Mouse (Mus musculus) ovary, adult 18-20 months (tissue): ENCODE data around the gene Lrrc74a.

Experiments
- DNase-seq: peaks from one replicate; pipeline ENCODE4 v3.0.0; 2022; ENCODE audit warnings: low spot score, mixed read lengths

The Lrrc74a gene

DNA sequence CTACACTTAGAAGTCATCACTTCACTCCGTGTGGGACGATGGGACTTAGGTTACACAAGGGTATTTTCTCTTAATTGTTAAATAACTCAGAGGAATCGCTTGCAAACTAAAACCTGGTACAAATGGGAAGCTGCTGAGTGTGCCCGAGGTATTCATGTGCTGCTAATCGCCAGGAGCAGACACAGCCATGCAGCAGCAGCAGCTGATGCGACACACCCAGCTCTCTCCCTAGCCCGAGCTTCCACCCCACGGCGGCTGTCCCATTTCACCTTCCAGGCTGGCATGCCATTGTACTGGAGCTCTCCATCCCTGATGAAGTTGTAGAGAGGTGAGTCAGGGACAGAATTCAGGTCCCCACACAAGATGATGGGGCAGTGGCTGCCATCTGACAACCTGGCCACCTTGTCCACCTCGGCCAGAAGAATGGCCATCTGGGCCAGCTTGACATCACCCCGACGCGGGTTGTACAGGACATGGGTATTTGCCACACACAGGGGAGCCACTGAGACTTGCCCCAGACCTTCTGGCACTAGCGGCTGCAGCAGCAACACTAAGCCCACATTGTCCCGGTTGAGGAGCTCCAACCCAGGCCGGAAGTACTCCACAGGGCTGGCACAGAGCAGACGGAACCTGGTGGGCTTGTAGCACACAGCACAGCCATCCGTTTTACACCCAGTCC lies 14.1 kb upstream of the Lrrc74a start:
- no peak for DNase-seq

DNA sequence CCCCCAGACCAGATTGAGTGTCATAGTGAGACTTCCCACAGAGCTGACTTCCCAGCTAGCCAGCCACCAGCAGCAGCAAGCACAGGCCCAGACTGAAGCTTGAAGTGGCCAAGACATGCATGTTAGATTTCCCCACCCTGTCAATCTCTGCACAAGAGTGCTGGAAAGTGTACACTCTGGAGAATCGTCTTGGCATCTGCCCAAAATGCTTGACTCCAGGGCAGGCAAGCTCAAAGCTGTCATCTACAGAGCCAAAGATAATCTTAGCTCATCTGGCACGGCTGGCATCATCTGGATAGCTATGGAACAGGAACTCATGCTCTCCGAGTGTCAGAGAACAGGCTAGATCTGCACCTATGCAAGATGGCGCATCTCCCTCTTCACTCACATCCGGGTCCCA lies 12.7 kb upstream of the Lrrc74a start:
- DNase-seq, result no peak

DNA sequence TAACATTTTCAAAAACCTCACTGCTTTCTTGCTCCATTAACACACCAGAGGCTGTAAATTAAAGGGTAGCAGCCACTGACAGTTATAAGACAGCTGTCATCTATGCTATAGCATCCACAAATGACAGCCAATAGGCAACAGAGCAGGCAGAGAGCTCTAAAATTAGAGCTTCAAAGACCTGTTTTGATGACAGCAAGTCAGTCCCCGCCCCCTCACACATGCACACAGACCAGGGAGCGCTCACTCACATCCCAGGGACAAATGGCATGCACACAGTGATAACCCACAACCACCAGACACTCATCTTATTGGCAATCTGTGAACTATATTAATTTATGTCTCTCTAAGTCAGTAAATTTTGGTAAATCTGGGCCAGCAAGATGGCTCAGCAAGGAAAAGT lies 9.9 kb upstream of the Lrrc74a start:
- no peak for DNase-seq

GRCm38 (mm10) chr12:86725706-86726105 lies 8.5 kb upstream of the Lrrc74a start:
- DNase-seq, result no peak

DNA sequence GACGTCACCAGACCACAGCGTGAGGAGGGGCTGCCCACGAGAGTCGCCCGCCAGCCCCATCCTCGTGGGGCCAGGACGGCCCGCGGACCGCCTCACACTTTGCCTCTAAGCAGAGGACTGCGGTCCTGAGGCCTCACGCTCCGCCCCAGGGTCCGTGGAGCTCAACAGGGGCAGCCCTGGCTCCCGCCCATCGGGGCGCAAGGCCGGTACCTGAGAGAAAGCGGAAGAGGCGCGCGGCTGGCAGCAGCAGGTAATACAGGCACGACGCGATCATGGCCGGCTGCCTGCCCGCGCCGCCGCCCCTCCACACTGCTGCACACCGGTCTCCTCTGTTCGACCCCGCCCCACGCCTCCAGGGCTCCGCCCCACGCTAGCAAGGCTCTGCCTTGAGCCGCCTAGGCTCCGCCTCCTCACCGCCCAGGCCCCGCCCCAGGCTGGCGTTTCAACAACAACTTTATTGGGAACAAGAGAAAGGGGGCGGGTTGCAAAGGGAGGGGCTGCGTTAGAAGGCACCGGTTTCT lies 8.0 kb upstream of the Lrrc74a start, which contains the start of gene Angel1:
Gene Angel1, minus strand, starts transcription at position 341 of the 521 bp plus-strand sequence.
- peak; percentile 94 for DNase-seq

DNA sequence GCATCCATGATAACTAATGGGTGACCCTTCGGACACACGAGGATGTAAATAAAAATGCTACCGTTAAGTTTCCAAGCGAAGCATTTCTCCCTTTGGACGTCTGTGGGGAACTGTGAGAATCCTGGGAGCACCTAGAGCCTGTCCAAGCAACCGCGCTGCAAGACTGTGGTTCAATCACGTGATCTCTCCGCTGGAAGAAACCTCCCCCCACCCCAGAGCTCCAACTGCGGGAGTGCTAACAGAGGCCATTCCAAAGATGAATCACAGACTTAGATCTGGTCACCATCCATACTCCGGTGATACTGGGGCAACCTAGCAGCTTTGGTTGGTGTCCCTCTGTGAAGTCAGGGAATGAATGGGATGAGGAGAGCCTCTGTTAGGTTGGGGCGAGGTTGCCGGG lies 26.9 kb downstream of the Lrrc74a start:
- no peak for DNase-seq

DNA sequence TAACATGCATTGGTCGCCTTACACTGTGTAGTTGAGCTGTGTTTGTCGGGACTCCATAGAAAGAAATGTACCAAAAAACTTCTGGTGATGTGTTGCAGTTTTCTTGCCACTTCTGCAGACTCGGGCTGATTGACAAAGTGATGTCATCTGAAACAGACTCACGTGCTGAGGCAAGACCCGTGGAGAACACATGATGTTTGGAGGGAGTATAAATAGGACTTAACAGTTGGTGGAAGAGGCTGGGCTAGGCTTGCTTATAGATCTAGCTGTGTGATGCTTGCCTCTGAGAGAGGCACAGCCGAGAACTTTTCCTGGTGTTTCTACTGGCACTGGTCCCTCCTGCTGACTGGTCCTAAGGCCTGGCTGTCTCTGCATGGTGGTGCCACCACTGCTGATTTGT lies 29.9 kb downstream of the Lrrc74a start:
- DNase-seq, result no peak

- no peak for DNase-seq
Observed at GRCm38 (mm10) chr12:86766467-86766866, 32.3 kb downstream of the Lrrc74a start.

- no peak for DNase-seq
Observed at GRCm38 (mm10) chr12:86767868-86768631, 33.9 kb downstream of the Lrrc74a start.

GRCm38 (mm10) chr12:86768986-86769580 lies 34.9 kb downstream of the Lrrc74a start:
- no peak for DNase-seq

DNA sequence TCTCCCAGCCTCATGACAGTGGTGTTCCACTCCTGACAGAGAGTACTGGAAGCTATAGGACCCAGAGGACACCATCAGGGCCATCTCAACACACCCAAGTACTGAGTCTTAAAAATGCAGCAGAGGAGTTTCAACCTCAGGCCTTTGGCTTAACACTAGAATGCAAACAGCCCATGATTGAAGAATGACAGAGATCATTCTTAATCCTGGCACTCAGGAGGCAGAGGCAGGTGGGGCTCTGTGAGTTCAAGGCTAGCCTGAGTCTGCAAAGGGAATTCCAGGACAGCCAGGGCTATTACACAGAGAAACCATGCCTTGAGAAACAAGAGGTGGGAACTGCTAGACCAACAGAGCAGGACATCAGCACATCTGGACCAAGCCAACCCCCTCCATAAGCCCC lies 35.6 kb downstream of the Lrrc74a start:
- DNase-seq, result no peak

GRCm38 (mm10) chr12:86770261-86770670 lies 36.1 kb downstream of the Lrrc74a start:
- DNase-seq, result peak; percentile 48

GRCm38 (mm10) chr12:86770927-86771326 lies 36.8 kb downstream of the Lrrc74a start:
- no peak for DNase-seq

GRCm38 (mm10) chr12:86771823-86772427 lies 37.8 kb downstream of the Lrrc74a start:
- DNase-seq, result peak; percentile 81

GRCm38 (mm10) chr12:86772551-86772950 lies 38.4 kb downstream of the Lrrc74a start:
- DNase-seq, result no peak

- peak; percentile 50 for DNase-seq
Observed at GRCm38 (mm10) chr12:86775561-86776280, 41.6 kb downstream of the Lrrc74a start.

DNA sequence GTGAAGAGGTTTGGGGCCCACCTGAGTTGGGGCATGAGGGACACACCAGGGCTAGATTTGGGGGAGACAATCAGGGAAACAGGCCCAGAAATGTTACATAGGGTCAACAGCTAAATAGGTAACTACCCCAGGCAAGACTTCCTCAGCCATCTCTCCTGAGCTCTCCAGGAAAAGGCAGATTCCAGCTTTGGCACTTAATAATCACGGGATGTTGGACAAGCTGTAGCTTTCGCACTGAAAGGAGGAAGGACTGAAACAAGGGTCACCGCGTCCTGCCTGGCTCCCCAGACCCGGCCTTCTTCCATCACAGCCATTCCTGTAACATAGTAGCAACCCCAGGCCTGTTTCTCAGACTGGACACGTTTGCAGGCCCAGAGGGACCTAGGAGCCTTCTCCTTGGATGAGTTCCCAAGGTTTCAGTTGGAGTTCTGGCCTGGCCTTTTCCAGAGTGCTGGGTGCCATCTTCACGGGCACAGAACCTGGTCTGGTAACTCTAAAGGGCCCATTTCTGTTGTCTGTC lies 42.2 kb downstream of the Lrrc74a start:
- DNase-seq, result no peak

DNA sequence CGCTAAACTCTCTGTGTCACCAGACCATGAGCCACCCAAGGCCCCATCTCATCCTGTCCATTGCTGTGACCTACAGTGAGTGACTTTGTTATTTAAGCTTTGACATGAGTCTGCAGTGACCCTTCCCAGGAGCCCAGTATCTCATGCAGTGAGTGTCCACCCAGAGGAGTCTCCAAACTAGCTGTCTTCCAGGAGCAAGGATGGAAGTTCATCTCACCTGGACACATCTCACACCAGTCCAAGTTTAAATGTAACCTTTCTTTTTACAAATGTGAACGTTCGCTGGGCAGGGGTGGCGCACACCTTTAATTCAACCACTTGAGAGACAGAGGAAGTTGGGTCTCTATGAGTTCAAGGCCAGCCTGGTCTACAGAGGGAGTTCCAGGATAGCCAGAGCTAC lies 44.4 kb downstream of the Lrrc74a start:
- DNase-seq, result no peak

GRCm38 (mm10) chr12:86779206-86779989 lies 45.2 kb downstream of the Lrrc74a start:
- no peak for DNase-seq

GRCm38 (mm10) chr12:86781654-86782202 lies 47.6 kb downstream of the Lrrc74a start:
- DNase-seq, result no peak
